Mouse (Mus musculus) CH12F3 (cell line): Measurements from ENCODE around the gene Hamp.

Experiments used
- in situ Hi-C: fragments of 300-500 bp; cut with MboI; formaldehyde crosslinking; loops from 2 replicates; pipeline ENCODE4 v1.14.3; 2020; ENCODE audit warnings: low sequenced_read_pairs

Hamp gene

DNA sequence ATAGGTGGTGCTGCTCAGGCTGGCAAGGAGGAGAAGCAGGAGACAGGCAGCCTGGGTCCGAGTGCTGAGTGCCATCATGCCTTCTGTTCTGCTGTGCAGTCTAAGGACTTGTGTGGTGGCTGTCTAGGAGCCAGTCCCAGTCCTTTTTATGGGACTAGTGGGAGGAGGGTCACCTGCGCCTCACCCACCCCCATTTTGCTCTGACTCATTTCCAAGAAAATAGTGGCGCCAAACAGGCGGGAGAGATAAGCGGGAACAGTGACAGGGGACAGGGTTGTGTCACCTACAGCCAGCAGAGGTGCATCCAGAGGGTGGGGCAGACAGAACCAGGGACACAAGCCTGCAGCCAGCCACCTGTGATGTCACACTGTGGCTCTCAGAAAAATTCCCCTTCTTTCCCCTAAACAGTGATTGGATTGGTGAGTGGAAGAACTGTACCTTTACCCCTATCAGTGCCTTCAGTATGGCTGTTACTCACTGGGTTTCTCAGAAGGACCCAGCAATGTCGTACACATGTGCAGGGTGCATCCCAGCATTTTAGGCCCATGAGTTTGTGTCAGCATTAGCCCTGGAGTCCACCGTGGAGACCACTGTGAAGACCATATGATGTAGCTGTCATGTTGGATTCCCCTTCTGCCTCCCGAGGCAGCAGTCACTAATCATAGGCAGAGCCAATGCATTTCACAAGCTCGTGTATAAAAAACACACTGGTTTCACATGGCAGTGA is at the start of gene Hamp:
Gene Hamp (minus strand): TSS at position 124 of the 727 bp plus-strand sequence.
- in situ Hi-C loops, result no loop called here

DNA sequence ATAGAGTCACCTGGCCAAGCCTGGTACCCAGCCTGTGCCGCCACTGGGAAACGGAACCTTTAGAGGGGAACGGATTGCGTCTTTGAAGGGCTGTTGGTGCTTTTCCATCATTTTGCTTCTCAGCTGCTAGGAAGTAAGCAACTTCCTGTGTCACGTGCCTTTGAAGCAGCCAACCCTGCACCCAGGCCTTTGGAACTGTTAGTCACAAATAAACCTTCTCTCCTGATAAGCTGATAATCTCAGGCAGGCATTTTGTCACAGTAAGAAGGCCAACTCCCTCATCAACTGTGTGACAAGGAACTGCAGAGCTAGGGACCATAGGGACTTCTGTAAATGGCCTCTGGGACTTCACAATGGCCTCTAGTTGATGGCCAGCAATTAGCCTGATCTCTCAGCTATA is 48.3 kb upstream of the Hamp start:
- in situ Hi-C loops, result no loop called here

DNA sequence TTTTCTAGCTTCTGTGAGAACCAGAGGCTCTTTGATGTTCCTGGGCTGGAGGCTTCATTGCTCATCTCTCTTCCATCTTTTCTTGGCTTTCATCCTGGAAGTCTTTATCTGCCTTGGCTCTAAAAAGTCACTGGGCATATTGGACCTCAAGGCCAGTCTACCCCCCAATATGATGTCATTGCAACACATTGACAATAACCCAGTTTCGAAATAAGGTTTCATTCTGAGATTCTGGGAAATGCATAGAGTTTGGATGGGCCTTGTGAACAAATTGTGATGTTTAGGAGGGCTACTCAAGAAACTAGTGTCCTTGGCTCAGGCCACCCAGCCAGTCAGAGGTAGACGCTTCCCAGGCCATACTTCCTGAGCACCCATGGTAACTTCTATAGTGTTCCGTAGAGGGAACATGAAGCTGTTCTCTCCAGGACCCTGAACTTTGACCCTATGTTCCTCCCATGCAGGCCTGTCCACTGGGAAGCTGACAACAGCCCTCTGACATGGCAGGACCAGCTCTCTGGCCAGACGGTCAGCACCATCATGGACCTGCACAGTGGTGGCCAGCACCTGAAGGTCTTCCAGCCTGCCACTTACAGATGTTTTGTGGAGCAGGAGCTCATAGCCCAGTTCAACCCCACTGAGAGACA is 44.8 kb upstream of the Hamp start:
- in situ Hi-C loops, result no loop called here

DNA sequence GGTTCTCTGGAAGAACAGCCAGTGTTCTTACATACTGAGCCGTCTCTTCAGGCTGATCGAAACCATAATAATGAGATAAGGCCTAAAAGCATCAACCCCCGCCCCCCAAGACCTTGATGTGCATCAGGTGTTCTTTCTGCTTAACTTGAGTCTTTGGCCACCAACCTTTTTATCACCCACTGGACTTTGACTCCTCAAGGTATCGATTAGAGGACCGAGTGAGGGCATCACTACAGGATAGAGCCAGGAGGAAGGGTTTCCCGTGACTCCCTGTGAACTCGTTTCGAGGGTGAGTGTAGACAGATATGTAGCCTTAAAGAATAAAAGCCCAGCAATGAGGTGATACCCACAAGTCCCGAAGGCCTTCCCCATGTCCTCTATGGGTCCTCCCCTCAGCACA is 41.5 kb upstream of the Hamp start:
- in situ Hi-C loops, result no loop called here

DNA sequence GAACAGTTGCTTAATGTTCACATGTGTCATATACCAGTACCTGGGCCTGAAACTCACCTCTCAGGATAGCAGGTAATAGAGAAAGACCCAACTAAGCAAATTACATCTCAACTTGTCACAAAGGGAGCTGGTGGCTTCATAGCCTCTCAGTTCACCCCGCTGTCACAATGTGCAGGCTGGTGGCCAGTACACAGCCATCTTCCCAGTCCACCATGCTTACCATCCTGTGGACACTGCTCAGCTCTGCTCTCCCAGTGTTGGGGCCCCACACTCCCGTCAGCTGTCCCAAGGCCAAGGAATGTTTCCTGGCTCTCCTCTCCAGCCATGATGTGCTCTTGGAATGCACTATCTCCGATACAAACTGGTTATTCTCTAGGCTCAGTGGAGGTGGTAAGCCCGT is 37.9 kb upstream of the Hamp start:
- in situ Hi-C loops, result no loop called here

DNA sequence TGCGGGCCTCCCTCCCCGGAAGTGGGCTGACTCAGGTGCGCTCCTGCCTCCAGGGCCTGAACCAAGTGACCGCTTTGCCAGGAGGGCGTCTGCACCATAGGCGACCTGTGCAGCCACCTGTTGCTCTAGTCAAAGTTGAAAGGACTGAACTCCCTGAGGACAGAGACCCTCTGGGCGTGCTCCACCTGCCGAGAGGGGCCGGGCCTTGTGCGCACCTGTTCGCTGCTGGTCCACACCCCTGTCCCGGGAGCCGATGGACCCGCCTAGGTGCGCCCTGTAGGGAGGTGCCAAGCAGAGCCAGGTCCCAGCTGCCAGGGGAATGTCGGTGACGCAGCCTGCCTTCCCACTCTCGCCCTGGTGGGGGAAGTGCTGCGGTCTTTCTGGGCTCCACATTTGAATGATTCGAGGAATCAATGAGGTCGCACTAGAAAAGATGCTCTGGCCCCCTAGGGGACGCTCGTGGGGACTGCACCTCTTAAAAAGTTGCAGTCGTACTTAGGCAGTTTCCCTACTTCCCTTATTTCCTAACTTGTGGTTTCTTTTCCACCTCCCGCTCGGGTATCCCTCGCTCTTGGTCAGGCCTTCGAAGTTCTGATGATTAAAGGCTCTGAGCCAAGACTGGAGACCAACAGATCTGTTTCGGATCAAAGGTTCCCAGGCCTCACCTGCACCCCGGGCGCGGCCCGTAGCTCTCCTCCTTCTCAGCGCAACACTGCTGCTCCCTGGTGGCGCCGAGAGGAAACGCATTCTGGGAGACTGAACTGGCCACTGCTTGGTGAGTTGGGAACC is 29.9 kb upstream of the Hamp start, which contains the start of gene Fam187b:
Gene Fam187b (plus strand): TSS at position 290 of the 789 bp plus-strand sequence.
- in situ Hi-C loops, result loop anchor here (10.0 kb wide), 1 partner anchor 121 kb away; no protein-coding TSS in a partner anchor

DNA sequence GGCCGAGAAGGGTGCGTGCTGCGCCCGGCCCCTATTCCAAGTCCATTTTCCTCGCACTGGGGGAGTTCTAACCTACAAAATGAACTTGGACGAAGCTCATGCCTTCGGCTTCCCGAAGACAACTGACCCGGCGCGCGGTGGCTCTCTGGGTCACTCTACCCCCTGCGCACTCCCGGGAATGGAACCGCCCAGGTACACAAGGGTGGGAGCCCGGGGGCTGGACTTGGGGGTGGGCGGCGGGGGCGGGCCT is 29.3 kb upstream of the Hamp start, which contains the start of gene Lsr:
Gene Lsr (minus strand): TSS at position 214 of the 250 bp plus-strand sequence.
- in situ Hi-C loops, result loop anchor here (10.0 kb wide), 1 partner anchor 122 kb away; no protein-coding TSS in a partner anchor

DNA sequence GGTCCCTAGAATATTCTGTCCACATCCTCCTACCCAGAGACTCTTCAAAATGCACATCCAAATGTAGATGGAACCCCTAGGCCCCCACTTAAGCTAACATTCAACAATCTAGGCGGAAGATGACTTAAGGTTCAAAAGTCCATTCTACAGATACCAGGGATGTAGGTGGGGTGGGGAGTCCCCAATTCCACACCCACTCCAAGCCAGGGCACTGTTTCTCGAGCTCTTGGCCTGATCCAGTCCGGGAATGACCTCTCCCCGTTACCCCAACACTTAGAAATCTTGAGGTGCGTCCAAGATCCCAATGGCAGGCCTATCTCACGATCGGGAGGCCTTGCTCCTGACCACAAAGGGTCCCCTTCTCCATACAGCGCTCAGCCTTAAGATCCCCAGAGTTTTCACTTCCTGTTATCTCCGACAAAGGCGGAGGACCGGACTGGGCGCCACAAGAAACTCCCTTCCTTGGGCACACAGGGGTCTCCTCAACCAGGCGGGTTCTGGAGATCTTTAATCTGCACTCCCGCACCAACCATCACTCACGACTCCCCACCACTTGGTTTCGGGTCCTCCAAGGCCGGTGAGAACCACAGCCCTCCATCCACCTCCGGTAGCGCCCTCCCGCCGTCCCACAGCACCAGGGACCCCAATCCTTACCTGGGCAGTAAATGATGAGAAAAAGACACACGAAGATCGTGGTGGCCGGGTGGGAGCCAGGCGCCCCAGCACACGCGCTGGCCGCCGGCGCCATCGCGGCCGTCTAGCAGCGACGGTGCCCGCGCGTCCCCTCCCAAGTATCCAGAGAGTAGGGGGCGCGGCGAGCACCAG is 28.8 kb upstream of the Hamp start:
- in situ Hi-C loops, result loop anchor here (10.0 kb wide), 1 partner anchor 122 kb away; no protein-coding TSS in a partner anchor

DNA sequence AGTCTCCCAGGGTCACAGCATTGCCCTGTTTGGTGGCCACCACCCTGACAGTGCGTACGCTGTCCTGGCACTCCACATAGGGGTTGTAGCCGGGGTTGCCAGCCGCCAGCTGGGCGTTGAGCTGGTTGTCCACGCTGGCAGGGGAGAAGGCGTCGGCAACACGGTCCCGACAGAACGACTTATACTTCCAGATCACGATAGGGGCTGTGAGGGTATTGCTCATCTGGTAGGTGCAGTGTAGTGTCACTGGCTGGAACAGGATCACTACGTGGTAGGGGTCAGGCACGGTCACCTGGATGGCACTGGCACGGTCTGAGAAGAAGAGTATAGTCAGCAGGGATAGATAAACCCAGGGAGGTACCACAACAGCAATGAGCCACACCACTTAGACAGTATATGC is 28.1 kb upstream of the Hamp start:
- in situ Hi-C loops, result loop anchor here (10.0 kb wide), 1 partner anchor 123 kb away; no protein-coding TSS in a partner anchor

DNA sequence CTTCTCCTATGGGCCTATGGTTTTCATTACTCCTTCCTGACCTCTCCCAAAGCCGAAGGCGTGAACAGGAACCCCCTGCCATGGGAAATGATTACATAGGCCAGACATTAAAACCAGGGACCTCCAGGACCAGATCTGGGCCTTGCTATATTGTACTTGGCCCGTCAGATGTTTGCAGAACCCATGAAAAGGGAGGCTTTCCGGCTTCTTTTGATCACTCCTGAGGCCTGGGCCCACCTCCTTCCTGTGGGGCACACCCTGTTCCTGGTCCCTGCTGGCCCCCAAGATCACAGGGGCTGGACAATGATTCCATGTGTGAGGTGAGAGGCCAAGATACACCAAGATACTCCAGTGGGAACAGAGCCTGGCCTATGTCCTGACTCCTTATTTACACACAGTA is 25.3 kb upstream of the Hamp start:
- in situ Hi-C loops, result no loop called here

DNA sequence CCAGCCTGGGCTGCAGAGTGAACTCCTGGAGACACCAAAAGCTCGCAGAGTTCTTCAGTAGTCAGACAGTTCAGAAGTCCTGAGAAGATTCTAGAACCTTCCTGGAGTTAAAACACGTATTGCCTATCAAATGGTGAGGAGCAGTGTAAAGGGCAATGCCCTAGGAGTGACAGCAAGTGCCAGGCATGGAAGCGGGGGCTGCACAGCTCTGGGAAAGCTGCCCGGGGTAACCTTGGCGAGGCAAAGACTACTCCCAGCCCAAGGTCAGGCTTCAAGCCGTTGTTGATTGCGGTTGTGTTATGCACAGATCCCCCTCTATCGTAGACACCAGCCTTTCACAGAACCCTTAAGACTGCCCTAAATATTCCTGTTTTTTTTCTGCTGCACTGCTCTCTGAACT is 24.8 kb upstream of the Hamp start:
- in situ Hi-C loops, result no loop called here

DNA sequence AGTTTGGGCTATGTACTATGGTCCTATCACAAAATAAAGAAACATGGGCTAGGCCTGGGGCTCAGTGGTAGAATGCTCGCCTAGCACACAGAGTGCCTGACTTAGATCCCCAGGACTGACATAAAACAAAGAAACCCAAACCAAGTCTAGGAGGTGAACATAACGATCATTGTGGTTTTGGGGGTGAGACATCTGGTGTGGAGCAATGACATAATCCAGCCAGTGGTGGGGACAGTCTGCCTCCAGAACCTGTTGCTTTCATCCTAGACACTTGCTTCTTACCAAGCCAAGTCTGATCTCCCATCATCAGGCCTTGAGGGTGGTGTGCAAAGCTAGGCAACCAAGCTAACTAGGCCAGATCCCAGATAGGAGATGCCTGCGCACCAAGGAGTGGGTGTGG is 22.8 kb upstream of the Hamp start:
- in situ Hi-C loops, result no loop called here

DNA sequence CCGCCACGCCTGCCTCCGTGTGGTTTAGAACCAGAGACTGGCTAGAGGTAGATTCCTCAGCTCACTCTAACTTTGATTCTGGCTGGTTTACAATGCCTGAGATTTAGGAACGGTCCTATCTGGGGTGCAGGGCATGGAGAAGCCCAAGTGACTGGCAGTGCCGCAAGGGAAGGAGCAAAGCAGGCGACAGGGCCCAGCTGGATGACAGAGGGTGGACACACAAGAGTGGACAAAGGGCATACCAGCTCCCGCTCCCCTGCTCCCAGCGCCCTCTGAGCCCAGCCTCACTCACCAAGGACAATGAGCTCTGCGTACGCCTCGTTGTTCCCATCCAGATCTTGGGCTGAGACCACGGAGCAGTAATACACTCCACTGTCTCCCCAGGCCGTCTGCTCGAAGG is 21.8 kb upstream of the Hamp start:
- in situ Hi-C loops, result no loop called here

DNA sequence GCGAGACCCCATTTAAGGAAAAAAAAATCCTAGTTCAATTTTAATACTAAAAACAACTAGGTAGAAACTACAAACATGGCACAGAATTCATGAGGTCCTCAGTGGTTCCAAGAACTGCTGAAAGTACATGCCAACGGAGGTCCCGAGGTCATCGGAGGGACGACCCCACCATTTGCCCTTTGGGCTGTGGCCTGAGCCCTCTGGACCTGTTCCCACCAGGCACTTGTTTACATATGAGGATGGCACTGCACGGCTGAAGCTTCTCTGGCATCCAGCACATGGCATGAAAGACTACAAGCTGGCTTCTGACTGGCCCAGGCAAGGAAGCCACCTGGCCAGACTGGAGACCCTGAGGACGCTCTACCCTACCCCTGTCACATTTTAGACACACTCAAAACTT is 20.5 kb upstream of the Hamp start:
- in situ Hi-C loops, result no loop called here

DNA sequence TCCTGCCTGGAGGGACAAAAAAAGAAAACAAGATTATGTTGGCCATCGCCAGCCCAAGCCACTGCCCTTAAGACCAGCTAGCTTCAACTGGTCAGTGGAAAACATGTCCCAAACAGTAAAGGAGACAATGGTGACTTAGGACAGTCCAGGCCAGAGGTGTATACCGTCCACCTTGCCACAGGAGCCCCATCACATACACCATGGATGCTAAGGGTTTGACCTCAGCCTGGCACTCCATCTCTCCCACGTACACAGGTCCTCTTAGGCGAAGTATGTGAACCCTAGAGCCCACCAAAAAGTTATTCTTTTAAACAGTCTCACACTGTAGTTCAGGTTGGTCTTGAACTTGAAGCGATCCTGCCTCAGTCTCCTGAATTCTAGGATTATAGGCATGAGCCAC is 19.0 kb upstream of the Hamp start:
- in situ Hi-C loops, result no loop called here

DNA sequence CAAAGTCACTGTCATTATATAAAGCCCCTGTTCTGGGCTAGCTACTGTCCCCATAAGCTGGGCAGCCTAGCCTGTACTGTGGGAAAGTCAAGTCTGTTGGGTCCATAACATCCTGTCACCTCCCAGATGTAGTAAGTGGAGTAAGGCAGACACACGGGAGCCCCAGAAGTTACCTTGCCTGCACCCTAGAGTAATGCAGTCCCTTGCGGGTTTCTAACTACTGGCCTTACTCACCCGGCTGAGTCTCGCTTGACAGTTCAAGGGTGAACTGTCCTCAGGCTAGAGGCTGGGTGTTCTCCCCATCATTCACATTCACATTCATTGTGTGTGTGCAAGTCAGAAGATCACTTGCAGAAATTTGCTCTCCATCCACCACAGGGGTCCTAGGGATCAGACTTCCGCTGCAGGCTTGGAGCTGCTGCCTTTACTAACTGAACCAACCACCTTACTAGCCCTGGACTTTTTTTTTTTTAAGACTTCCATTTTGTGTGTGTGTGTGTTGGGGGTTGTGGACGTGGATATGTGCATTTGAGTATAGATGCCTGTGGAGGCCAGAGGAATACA is 16.0 kb upstream of the Hamp start:
- in situ Hi-C loops, result no loop called here

DNA sequence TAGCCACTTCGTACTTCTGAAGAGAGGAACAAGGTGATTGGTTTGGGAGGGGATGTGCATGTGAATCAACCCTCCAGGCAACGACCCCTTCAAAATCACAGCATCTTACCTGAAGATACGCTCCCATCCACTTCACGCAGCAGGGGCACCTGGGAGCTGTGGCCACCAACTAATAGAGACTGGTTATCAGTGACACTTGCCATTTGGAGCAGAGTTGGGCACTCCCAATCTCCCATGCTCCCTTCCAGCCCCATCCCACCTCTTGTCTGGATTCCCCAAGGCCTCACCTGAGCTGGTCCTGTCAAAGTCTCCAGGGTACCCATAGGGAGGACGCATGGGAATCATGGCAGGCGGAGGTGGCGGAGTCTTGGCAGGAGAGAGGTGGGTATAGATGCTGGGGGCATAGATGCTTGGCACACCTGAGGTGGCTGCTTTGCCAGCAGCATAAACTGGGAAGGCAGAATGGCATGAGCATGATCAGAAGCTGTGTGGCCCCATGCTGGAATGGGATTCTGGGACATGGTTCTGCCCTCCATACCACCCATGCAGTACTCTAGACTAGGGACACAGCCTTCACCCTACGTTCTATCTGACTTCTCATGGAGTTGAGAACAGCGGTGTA is 15.1 kb upstream of the Hamp start:
- in situ Hi-C loops, result no loop called here

DNA sequence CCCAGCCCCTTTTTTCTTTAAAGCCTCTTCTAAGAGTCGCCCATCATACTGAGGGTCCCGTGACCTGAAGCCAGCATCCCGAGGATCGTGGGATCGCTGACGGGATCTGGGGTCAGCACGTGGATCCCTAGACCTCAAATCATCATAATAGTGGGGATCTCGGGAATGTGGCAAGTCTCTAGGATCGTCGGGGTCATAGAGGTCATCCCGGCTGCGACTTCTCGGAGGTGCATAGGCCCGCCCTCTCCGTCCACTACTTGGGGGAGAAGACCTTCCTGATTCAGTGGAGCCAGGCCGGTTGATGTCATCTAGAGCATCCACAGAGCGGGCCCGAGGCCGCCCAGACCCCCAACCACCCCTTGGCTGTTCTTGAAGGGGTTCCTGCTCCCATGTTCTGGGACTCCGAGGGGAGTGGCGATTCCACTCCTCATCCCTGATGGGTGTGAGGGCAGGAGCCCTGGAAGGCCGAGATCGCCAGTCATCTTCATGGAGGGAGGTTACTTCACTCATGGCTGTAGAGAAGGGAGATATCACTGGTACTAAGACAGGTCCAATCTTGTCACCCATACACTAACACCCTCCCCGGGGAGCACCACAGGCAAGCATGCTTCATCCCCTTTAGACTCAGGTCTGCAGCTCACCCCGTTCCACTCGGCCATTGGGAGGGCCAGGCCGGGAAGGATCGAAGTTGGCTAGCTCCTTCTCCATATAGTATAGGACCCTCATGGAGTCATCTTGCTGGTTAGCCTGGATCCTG is 14.5 kb upstream of the Hamp start:
- in situ Hi-C loops, result no loop called here

DNA sequence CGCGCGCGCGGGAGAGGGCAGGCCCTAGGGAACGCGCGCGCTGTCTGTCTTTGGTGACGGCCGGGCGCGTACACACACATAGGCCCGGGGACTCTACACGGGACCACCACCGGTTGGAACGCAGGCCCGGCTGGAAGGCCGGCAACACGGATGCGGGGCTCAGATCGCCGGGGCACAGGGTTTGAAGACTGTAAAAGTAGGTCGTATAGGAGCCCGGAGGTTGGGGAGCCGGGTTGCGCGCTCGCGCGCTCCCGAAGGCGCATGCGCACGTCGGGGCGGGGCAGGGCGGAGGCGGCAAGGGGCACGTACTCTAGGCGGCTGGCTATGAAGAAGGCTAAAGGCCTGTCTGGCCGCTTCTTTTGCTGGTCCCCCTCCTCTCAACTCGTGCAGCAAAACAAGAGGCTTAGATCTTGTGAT is 13.5 kb upstream of the Hamp start:
- in situ Hi-C loops, result no loop called here
